Mouse (Mus musculus): ENCODE measurements around the gene Cfap97.

- TF ChIP-seq POLR2A (IDR thresholded peaks at IDR 0.05; ENCODE audit: low read depth, low read length) (no peak), CTCF (IDR thresholded peaks at IDR 0.05; ENCODE audit: extremely low read depth, insufficient read depth, insufficient read length, insufficient replicate concordance) (no peak)
These were observed 34.4 kb upstream of the Cfap97 start for GRCm38 (mm10) chr8:46117172-46117571.

All from spleen, adult 2 months (tissue).